Mouse (Mus musculus) adrenal gland, adult 18-20 months (tissue): ENCODE results near the gene Rfx7. TPM values are rescaled to one million over a fixed set of nuclear protein-coding genes. Genes with fewer than 3 reads are reported as not detected.
"Not testable (repeated sequence)": the region's sequence is repeated elsewhere in the genome, so short reads cannot be mapped to it uniquely, and the experiment has no call there.

Experiments
- DNase-seq, 2 experiments: peaks; one replicate each; pipeline ENCODE4 v3.0.0; 2021 to 2022; ENCODE audit warnings: low spot score in 2 of 2
- microRNA-seq, 2 experiments: library from miRNA; unstranded; fragments of <30 nt; microRNA quantifications; one replicate each; pipeline ENCODE4 v1.2.0; 2021; ENCODE audit warnings: borderline number of aligned reads in 2 of 2
- total RNA-seq, 2 experiments: library from RNA; stranded (reverse); gene quantifications; 1 replicate in 1 of 2; 2 replicates in 1 of 2; pipeline ENCODE4 v1.2.3; 2021

The Rfx7 gene
- total RNA-seq, 2 experiments from 2014 or later: 13.7 to 17.5 TPM

GRCm38 (mm10) chr9:72662691-72663533 lies 130.9 kb downstream of the Rfx7 start:
- DNase-seq: peak; percentile 66

- no peak for DNase-seq
Measured at GRCm38 (mm10) chr9:72663534-72663918, 131.5 kb downstream of the Rfx7 start.

- no peak for DNase-seq
Measured at GRCm38 (mm10) chr9:72664409-72665351, 132.6 kb downstream of the Rfx7 start.

- DNase-seq: no peak
Measured at GRCm38 (mm10) chr9:72665517-72665916, 133.5 kb downstream of the Rfx7 start.

GRCm38 (mm10) chr9:72666352-72667021 lies 134.4 kb downstream of the Rfx7 start:
- not testable (repeated sequence) for DNase-seq

- DNase-seq: no peak
Measured at GRCm38 (mm10) chr9:72667126-72667525, 135.1 kb downstream of the Rfx7 start.

- DNase-seq: no peak
Measured at GRCm38 (mm10) chr9:72669383-72669782, 137.3 kb downstream of the Rfx7 start.

GRCm38 (mm10) chr9:72672361-72672760 lies 140.3 kb downstream of the Rfx7 start:
- peak; percentile 78 to 84 for DNase-seq

Small RNA genes lying within 50 kb of the gene (microRNA-seq; reads per million reads assigned to microRNA genes)
- gene Gm28010: 0 reads per million in 2 experiments

Other genes with a start within 250 kb of the Rfx7 start
- 1 to 10 TPM; 1.6 to 2.7 TPM for gene Mns1, start 94.2 kb upstream of the Rfx7 start, total RNA-seq
- gene Tex9, start 40.0 kb upstream of the Rfx7 start, total RNA-seq: 1 to 10 TPM; 4.0 to 4.8 TPM
- gene Nedd4, start 130.1 kb downstream of the Rfx7 start, total RNA-seq: 100 to 1,000 TPM; 376 to 378 TPM